Mouse (Mus musculus) forebrain, embryonic 10.5 days (tissue): Measurements from ENCODE around the gene Knstrn. TPM values are rescaled to one million over a fixed set of nuclear protein-coding genes. Genes with fewer than 3 reads are reported as not detected.

Source experiments
- DNase-seq: peaks from one replicate; pipeline ENCODE4 v3.0.0-alpha.2; 2017; ENCODE audit warnings: low spot score; ENCODE audit errors: extremely low spot score
- H3K27ac ChIP-seq: fragments of 300-500 bp; sonication (generic); 2 replicates; pipeline ENCODE4 v1.5.1; 2016; ENCODE audit warnings: mild to moderate bottlenecking
- H3K27me3 ChIP-seq: fragments of 300-500 bp; sonication (generic); 2 replicates; pipeline ENCODE4 v1.6.1; 2016; ENCODE audit warnings: mild to moderate bottlenecking; ENCODE audit not compliant: poor library complexity, severe bottlenecking
- H3K36me3 ChIP-seq: fragments of 300-500 bp; sonication (generic); replicated peaks from 2 replicates; pipeline ENCODE4 v1.6.1; 2016; ENCODE audit warnings: mild to moderate bottlenecking, moderate library complexity
- H3K4me1 ChIP-seq: fragments of 300-500 bp; sonication (generic); 2 replicates; pipeline ENCODE4 v1.6.1; 2016
- H3K4me3 ChIP-seq: fragments of 300-500 bp; sonication (generic); 2 replicates; pipeline ENCODE4 v1.5.1; 2016; ENCODE audit warnings: mild to moderate bottlenecking, moderate library complexity
- H3K9me3 ChIP-seq: fragments of 300-500 bp; sonication (generic); 2 replicates; pipeline ENCODE4 v1.6.1; 2016; ENCODE audit warnings: mild to moderate bottlenecking, moderate library complexity
- WGBS: fragments of 180-500 bp; shearing (Covaris S2); methylation state at CpG from one replicate; pipeline ENCODE4 v1.1.7; 2016; 5-methylcytosine and 5-hydroxymethylcytosine counted together
- polyA plus RNA-seq: library from polyadenylated mRNA; unstranded; fragments of >200 nt; fragmentation: Nextera tagmentation; extraction: Ambion mirVana; gene quantifications from 2 replicates; pipeline ENCODE4 v1.2.1, GENCODE M21; 2016

The Knstrn gene
- polyA plus RNA-seq, 1 experiment from 2014 or later: 180 TPM

DNA sequence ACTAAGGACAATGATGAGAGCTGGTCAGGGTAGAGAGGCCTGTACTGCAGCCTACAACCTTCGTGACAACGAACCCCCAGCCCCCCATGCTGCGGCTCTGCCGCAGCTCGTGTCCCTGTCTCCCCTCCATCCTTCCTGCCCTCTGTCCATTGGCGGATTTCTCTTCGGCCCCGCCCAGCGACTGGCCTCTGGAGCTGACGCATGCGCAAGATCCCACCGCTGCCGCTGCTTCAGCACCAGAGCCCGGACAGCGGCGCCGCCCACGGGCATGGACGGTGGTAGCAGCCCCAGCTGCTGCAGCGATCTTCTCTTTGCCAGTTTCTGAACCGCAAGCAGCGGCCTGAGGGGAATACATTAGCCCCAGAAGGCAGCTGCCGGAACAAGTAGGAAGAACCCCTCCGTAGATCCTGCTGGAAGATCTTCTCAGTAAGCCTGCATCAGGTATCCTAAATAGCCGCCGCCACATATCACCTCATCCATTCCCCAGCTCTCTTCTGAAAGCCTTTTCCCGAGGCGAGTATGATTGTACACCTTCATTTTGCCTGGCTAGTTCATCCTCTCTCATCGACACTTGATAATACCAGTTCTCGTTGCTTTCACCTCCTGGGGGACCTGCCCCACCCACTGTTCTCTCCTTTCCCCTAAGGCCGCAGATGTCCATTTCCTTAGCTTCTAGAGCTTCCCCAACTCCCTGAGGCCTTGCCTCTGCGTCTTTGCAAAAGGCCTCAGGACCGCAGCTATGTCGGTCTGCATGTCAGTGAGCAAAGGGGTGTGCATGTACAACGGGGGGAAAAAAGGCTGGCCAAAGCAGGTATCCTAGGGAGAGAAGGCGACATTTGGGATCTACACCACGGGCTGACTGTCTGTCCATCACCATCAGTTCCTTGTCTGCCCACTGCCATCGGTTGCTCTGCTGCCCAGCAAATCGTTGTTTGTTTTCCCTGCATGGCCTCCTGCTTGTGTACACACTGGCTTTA, 34.0 kb upstream of the Knstrn start, which contains the start of gene Disp2:
TSS of gene Disp2 (plus strand) at position 216 of the 977 bp plus-strand sequence.
- WGBS: 13% methylated on average over 39 of the region's 39 CpGs
- Histone ChIP-seq H3K9me3 (no peaks in the 10 kb centered on the region), H3K27me3 (peaks cover 23% of the 10 kb centered on the region), H3K4me1 (peaks cover 16% of the 10 kb centered on the region), H3K4me3 (peak within 1 kb of the TSS; percentile 51), H3K36me3 (no peaks in the 10 kb centered on the region), H3K27ac (peak within 1 kb of the TSS; percentile 81)
- peak; percentile 95 for DNase-seq

DNA sequence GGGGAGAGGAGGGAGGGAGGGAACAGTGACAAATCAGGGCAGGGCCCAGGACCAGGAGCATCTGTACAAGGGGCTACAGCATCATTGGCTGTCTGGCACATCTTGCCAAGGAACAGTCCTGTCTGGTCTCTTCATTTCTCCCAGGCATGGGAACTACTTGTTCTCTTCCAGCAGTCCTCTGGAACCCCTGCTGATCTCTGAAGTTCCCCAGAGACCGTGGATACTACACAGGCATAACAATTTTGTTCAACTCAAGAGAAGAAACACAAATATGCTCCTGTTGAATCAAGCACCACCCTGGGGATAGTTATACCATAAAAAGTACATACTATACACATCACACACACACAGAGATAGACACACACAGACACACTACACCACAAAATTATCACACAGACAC, 32.7 kb upstream of the Knstrn start:
- peaks cover 23% of the 10 kb centered on the region for H3K27me3 ChIP-seq
- WGBS: 68% methylated on average over 1 of the region's 1 CpGs
- H3K36me3 ChIP-seq: no peaks in the 10 kb centered on the region
- H3K4me1 ChIP-seq: peaks cover 16% of the 10 kb centered on the region
- H3K4me3 ChIP-seq: no peak overlapping the region
- no peak overlapping the region for H3K27ac ChIP-seq
- no peak for DNase-seq
- H3K9me3 ChIP-seq: no peaks in the 10 kb centered on the region

DNA sequence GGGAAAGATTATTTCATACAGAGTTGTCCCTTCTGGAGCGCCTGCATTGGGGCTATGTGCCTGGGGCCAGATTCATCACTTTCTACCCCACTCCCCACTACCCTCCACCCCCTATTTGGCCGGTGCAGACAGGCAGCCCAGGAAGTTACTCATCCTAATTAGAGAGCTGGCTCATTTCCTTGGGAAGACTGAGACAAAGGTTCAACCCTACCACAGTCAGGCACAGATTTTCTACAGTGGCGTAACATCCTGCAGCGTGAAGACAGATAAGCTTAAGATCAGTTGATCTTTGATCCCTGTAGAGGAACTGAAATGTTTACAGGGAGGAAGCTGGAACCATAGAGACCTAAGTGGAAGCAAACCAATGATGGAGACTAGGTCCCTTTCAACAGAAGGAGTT, 31.5 kb upstream of the Knstrn start:
- H3K27ac ChIP-seq: no peak overlapping the region
- no peak for DNase-seq
- H3K4me3 ChIP-seq: no peak overlapping the region
- WGBS: 74% methylated on average over 4 of the region's 4 CpGs
- H3K36me3 ChIP-seq: no peaks in the 10 kb centered on the region
- peaks cover 27% of the 10 kb centered on the region for H3K27me3 ChIP-seq
- H3K9me3 ChIP-seq: no peaks in the 10 kb centered on the region
- peaks cover 16% of the 10 kb centered on the region for H3K4me1 ChIP-seq

DNA sequence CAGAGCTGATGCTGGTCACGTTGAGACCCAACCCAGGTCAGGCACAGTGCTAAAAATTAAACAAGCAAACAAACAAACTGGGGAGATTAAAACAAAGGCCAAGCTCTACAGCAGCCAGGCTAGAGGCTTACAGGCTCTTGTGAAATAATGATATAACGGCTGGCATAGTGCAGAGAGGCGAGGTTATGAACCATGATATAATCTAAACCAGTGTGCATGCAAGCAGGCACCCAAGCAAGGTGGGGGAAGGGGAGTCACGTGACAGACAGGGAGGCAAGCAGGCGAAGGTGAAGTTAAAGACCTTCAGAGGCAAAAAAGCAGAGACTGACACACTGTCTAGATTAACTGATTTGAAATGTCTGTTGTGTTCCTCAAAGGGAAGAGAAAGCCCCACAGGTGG, 30.7 kb upstream of the Knstrn start:
- Histone ChIP-seq H3K9me3 (no peaks in the 10 kb centered on the region), H3K27ac (no peak overlapping the region), H3K36me3 (no peaks in the 10 kb centered on the region), H3K27me3 (peaks cover 25% of the 10 kb centered on the region), H3K4me1 (peaks cover 16% of the 10 kb centered on the region), H3K4me3 (no peak overlapping the region)
- 77% methylated on average over 5 of the region's 5 CpGs for WGBS
- DNase-seq: no peak

DNA sequence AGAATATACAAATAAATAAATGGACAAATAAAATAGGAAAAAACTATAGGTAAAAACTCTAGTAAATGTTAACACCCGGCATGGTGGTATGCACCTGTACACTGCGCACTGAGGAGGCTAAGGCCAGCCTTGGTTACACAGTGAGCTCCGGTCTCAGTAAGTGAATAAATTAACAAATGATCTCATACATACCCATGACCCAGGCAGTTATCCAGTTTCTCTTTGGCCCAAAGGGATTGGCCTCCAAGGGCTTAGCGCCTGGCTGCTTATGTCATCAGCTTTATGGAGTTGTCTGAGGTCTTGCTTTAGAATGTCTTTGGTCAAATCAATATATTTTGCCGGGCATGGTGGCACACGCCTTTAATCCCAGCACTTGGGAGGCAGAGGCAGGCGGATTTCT, 30.1 kb upstream of the Knstrn start:
- no peak overlapping the region for H3K27ac ChIP-seq
- peaks cover 20% of the 10 kb centered on the region for H3K27me3 ChIP-seq
- DNase-seq: no peak
- no peaks in the 10 kb centered on the region for H3K9me3 ChIP-seq
- H3K4me1 ChIP-seq: peaks cover 16% of the 10 kb centered on the region
- H3K36me3 ChIP-seq: no peaks in the 10 kb centered on the region
- H3K4me3 ChIP-seq: no peak overlapping the region
- WGBS: 93% methylated on average over 7 of the region's 7 CpGs

DNA sequence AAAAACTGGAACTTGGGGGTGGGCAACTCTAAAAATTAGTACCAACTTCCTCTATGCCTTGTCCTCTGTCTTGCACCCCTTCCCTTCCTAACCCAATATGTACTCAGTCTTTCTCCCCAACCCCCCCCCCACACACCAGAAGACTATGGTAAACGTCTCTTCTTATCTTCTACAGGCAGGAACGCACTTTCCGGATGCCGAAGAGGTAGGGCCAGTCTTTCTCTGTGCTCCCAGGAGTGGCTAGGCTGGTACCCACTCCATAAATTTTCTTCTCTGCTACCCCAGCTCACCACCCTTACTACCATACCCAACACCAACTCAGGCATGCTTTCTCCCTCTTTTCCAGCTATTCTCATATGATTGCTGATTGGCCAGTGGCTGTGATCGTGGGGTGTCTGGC, 27.3 kb upstream of the Knstrn start:
- WGBS: 84% methylated on average over 5 of the region's 5 CpGs
- Histone ChIP-seq H3K9me3 (no peaks in the 10 kb centered on the region), H3K27me3 (peaks cover 30% of the 10 kb centered on the region), H3K36me3 (no peaks in the 10 kb centered on the region), H3K4me3 (no peak overlapping the region), H3K27ac (no peak overlapping the region), H3K4me1 (peaks cover 10% of the 10 kb centered on the region)
- no peak for DNase-seq

DNA sequence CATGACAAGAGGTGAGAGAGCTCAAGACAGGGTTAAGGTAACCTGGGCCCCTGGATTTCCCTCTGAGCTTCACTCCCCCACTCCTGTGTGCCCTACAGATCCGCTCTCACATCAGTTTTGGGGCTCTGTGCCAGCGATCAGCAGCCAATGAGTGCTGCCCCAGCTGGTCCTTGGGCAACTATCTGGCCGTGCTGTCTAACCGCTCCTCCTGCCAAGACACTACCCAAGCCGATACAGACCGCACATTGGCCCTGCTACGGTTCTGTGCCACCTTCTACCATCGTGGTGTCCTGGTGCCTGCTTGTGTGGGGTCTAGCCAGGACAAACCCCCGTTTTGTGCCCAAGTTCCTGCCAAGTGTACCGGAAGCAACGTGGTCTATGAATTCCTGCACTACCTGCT, 24.3 kb upstream of the Knstrn start:
- Histone ChIP-seq H3K4me3 (no peak overlapping the region), H3K27me3 (peaks cover 38% of the 10 kb centered on the region), H3K9me3 (no peaks in the 10 kb centered on the region), H3K36me3 (no peaks in the 10 kb centered on the region), H3K27ac (no peak overlapping the region), H3K4me1 (peaks cover 10% of the 10 kb centered on the region)
- DNase-seq: no peak
- 90% methylated on average over 11 of the region's 11 CpGs for WGBS

DNA sequence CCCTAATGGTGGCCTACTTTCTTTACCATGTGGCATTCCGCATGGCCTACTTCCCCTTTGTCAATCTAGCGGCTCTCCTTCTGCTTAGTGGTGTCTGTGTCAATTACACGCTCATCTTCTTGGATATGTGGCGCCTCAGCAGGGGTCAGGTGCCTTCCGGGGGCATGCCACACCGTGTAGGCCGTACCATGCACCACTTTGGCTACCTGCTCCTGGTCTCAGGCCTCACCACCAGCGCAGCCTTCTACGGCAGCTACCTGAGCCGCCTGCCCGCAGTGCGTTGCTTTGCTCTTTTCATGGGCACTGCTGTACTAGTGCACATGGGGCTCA, 23.6 kb upstream of the Knstrn start:
- Histone ChIP-seq H3K4me3 (peak overlapping the region; percentile 34), H3K9me3 (no peaks in the 10 kb centered on the region), H3K27ac (peak overlapping the region; percentile 60; the same call in 1 of the 2 replicates), H3K36me3 (no peaks in the 10 kb centered on the region), H3K4me1 (peaks cover 10% of the 10 kb centered on the region), H3K27me3 (peaks cover 38% of the 10 kb centered on the region)
- no peak for DNase-seq
- 59% methylated on average over 12 of the region's 12 CpGs for WGBS

DNA sequence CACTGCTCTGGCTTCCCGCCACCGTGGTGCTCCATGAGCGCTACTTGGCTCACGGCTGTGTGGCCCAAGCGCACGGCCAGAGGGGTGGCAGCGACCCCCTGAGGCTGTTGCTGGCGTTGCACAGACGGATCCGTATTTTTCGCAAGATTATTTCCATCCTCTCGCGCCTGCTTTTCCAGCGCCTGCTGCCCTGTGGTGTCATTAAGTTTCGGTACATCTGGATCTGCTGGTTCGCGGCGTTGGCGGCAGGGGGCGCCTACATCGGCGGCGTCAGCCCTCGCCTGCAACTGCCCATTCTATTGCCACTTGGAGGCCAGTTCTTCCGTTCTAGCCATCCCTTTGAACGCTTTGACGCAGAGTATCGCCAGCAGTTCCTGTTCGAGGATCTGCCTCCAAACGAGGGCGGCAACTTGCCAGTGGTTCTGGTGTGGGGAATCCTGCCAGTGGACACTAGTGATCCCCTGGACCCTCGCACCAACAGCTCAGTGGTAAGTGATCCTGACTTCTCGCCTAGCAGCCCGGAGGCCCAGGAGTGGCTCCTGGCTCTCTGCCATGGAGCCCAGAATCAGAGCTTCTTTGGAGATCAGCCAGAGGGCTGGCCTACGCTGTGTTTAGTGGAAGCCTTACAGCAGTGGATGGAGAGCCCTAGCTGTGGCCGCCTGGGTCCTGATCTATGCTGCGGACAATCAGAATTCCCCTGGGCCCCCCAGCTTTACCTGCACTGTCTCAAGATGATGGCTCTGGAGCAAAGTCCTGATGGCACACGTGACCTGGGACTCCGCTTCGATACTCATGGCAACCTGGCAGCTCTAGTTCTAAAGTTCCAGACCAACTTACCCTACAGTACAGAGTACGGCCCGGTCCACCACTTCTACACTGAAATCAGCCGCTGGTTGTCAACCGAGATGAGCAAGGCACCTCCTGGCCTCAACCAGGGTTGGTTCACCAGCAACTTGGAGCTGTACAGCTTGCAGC, 23.0 kb upstream of the Knstrn start:
- Histone ChIP-seq H3K4me3 (peak overlapping the region; percentile 34), H3K4me1 (peaks cover 10% of the 10 kb centered on the region), H3K9me3 (no peaks in the 10 kb centered on the region), H3K27me3 (peaks cover 38% of the 10 kb centered on the region), H3K27ac (peak overlapping the region; percentile 60; the same call in 1 of the 2 replicates), H3K36me3 (no peaks in the 10 kb centered on the region)
- 29% methylated on average over 44 of the region's 44 CpGs for WGBS
- DNase-seq: peak; percentile 69

DNA sequence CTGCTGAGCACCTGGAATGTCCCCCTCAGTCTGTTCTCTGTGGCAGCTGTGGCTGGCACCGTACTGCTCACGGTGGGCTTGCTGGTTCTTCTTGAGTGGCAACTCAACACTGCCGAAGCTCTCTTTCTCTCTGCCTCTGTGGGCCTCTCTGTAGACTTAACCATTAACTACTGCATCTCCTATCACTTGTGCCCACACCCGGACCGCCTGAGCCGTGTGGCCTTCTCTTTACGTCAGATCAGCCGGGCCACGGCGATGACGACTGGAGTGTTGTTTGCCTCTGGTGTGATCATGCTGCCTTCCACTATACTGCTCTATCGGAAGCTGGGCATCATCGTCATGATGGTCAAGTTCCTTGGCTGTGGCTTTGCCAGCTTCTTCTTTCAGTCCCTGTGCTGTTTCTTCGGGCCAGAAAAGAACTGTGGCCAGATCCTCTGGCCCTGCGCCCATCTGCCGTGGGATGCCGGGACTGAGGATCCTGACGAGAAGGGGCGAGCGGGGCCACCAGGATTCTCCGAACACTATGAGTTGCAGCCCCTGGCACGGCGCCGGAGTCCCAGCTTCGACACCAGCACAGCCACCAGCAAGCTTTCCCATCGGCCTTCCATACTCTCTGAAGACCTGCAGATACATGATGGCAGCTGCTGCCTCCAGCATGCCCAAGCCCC, 22.1 kb upstream of the Knstrn start:
- no peaks in the 10 kb centered on the region for H3K9me3 ChIP-seq
- WGBS: 96% methylated on average over 26 of the region's 26 CpGs
- peaks cover 36% of the 10 kb centered on the region for H3K27me3 ChIP-seq

DNA sequence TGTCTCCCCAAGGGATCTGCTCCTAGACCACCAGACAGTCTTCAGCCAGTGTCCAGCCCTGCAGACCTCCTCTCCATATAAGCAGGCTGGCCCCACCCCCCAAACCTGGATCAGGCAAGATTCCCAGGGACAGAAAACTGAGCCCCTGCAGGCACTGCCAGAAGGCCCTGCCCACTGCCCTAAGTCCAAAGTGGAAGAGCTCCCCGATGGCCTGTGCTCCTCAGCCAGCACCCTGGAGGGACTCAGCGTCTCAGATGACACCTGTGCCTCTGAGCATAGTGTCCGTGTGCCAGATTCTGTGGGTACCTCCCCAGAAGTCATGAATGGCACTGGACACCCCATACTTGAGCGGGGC, 21.6 kb upstream of the Knstrn start:
- WGBS: 81% methylated on average over 4 of the region's 4 CpGs
- no peak overlapping the region for H3K4me3 ChIP-seq

More for the DNA sequence above, 22.1 kb upstream of the Knstrn start:
- Histone ChIP-seq H3K4me1 (peaks cover 10% of the 10 kb centered on the region), H3K36me3 (no peaks in the 10 kb centered on the region), H3K27ac (no peak overlapping the region), H3K4me3 (no peak overlapping the region)
- no peak for DNase-seq

DNA sequence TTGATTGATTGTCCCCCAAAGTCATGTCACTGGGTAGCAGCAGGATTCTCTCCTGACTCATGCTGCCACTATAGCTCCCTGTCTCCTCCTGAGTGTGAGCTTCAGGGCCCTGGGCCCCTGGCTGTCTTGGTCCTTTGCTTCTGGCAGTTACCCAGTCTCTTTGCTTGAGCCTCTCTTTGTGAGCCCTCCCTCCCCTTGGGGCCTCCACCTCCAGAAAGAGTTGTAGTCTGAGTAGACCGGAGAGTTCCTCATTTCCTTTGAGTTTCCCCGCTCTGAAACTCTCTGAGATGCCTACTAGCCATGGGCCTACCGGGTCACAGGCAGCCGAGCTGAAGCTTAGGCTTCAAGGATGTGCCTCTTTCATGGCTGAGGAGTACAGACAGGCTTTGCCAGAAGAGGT, 20.2 kb upstream of the Knstrn start:
- 91% methylated on average over 4 of the region's 4 CpGs for WGBS
- Histone ChIP-seq H3K9me3 (no peaks in the 10 kb centered on the region; the same call in 1 of the 2 replicates), H3K36me3 (no peaks in the 10 kb centered on the region), H3K27ac (no peak overlapping the region), H3K4me1 (peaks cover 10% of the 10 kb centered on the region), H3K27me3 (peaks cover 34% of the 10 kb centered on the region), H3K4me3 (no peak overlapping the region)
- no peak for DNase-seq

More for the DNA sequence above, 21.6 kb upstream of the Knstrn start:
- H3K27me3 ChIP-seq: peaks cover 34% of the 10 kb centered on the region
- no peak for DNase-seq
- no peaks in the 10 kb centered on the region for H3K9me3 ChIP-seq
- H3K27ac ChIP-seq: no peak overlapping the region
- no peaks in the 10 kb centered on the region for H3K36me3 ChIP-seq
- H3K4me1 ChIP-seq: peaks cover 10% of the 10 kb centered on the region
